Mouse (Mus musculus): ENCODE results near the gene Rnf24.

DNA sequence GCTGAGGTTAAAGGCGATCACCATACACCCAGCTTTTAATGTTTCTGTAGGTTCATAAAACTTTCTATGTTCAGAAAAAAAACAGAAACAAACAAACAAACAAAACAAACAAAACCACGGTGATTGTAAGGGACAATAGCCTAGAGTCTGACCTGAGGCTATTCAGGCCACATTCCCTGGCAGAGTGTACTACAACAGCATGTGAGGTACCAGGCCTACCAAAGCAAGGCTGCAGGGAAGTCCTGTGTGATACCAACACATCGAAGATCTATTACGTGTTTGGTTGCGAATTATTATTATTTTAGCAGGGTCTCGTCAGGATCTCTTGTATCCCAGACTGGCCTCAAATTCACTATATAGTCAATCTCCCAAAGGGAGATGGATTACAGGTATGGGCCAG lies 2.4 kb downstream of the Rnf24 start:
- TF ChIP-seq CTCF (IDR thresholded peaks at IDR 0.05; ENCODE audit: extremely low read depth, insufficient read depth, low read length) (no peak), POLR2A (IDR thresholded peaks at IDR 0.05; ENCODE audit: extremely low read depth, insufficient read depth, low read length) (no peak)
